Comparison of ENCODE assay signal across 8 mouse cellular contexts in genomic region chr4:106529375-106530112, GRCm38 (mm10). TPM values are rescaled to one million over a fixed set of nuclear protein-coding genes. Genes with fewer than 3 reads are reported as not detected.
DNase-seq lines count a peak whose midpoint lies in the region; ATAC-seq lines count a peak whose summit lies in the region.

No protein-coding gene starts in this region.

- peak; percentile 92 for ATAC-seq in intestine, embryonic 16.5 days

- H3K4me1 ChIP-seq in intestine, embryonic 16.5 days (ENCODE audit: control insufficient read depth, insufficient read depth, low read length), result 0 out of 2 replicates have a peak, but pooled peaks cover 3% of the 10 kb centered on the region
- peaks cover 10% of the 10 kb centered on the region for H3K4me1 ChIP-seq in midbrain, embryonic 10.5 days

- H3K27me3 ChIP-seq in intestine, embryonic 16.5 days (replicated peaks; ENCODE audit: control insufficient read depth, insufficient read depth, low read length), result no peaks in the 10 kb centered on the region
- H3K27me3 ChIP-seq in midbrain, embryonic 10.5 days (ENCODE audit: low read depth, poor library complexity, severe bottlenecking), result no peaks in the 10 kb centered on the region

- WGBS in intestine, embryonic 16.5 days, result 17% methylated on average over 17 of the region's 17 CpGs
- 23% methylated on average over 17 of the region's 17 CpGs for WGBS in midbrain, embryonic 10.5 days

- DNase-seq in adrenal gland, postnatal 10 days, result peak; percentile 93
- peak; percentile 88 for DNase-seq in embryo, embryonic 9.5 days (ENCODE audit: extremely low spot score)
- DNase-seq in gastrocnemius, postnatal 4 days (ENCODE audit: low spot score in 2 of 2), result peak; percentile 86 to 90
- peak; percentile 90 to 94 for DNase-seq in left cerebral cortex, postnatal 25 days (ENCODE audit: low spot score in 2 of 2)
- DNase-seq in midbrain, embryonic 10.5 days (ENCODE audit: low spot score), result peak; percentile 87
- DNase-seq in right cerebral cortex, postnatal 36 days (ENCODE audit: low spot score in 2 of 2), result peak; percentile 83 to 85
- peak; percentile 84 to 87 for DNase-seq in urinary bladder, postnatal 4 days (ENCODE audit: low spot score in 2 of 2)

- peak overlapping the region; percentile 27; the same call in 1 of the 2 replicates for H3K9ac ChIP-seq in intestine, embryonic 16.5 days (ENCODE audit: low read depth, low read length)

- H3K27ac ChIP-seq in intestine, embryonic 16.5 days (ENCODE audit: low read length), result no peak overlapping the region
- peak overlapping the region; percentile 60 for H3K27ac ChIP-seq in midbrain, embryonic 10.5 days (replicated peaks)

- no peaks in the 10 kb centered on the region for H3K36me3 ChIP-seq in intestine, embryonic 16.5 days (ENCODE audit: control insufficient read depth, insufficient read depth, low read length)
- no peaks in the 10 kb centered on the region for H3K36me3 ChIP-seq in midbrain, embryonic 10.5 days

- H3K4me2 ChIP-seq in intestine, embryonic 16.5 days (ENCODE audit: low read depth, low read length), result peak overlapping the region; percentile 50

- peak overlapping the region; percentile 21; the same call in 1 of the 2 replicates for H3K4me3 ChIP-seq in intestine, embryonic 16.5 days (ENCODE audit: low read length)
- H3K4me3 ChIP-seq in midbrain, embryonic 10.5 days, result peak overlapping the region; percentile 27; the same call in 1 of the 2 replicates

- H3K9me3 ChIP-seq in intestine, embryonic 16.5 days (ENCODE audit: control insufficient read depth, low read length), result no peaks in the 10 kb centered on the region
- H3K9me3 ChIP-seq in midbrain, embryonic 10.5 days (replicated peaks), result no peaks in the 10 kb centered on the region

- intact Hi-C loops in left cerebral cortex, postnatal 25 days (cut with DNase I), result loop anchor here (1.0 kb wide), 1 partner anchor 55 kb away; no protein-coding TSS in a partner anchor

RNA-seq across cellular contexts. Expression of gene Dhcr24, which starts 31.3 kb away (rescaled TPM):
- total RNA-seq in adrenal gland, postnatal 10 days (2021), result 10 to 100 TPM; 54.2 to 88.2 TPM
- total RNA-seq in gastrocnemius, postnatal 4 days (2021), result 10 to 100 TPM; 36.0 to 45.6 TPM
- 5.5 and 6.4 TPM in 2 replicates for polyA plus RNA-seq in intestine, embryonic 16.5 days (2015; fragmentation: Nextera tagmentation; extraction: Ambion mirVana)
- total RNA-seq in left cerebral cortex, postnatal 25 days (2021), result 10 to 100 TPM; 89.9 to 93.5 TPM
- 11.0 and 11.9 TPM in 2 replicates for polyA plus RNA-seq in midbrain, embryonic 10.5 days (2016; fragmentation: Nextera tagmentation; extraction: Ambion mirVana)

RNA-seq across cellular contexts. Expression of gene Bsnd, which starts 37.5 kb away (rescaled TPM):
- not detected for total RNA-seq in adrenal gland, postnatal 10 days (2021)
- under 1 TPM; 0.18 to 0.25 TPM for total RNA-seq in gastrocnemius, postnatal 4 days (2021)
- not detected in 2 replicates for polyA plus RNA-seq in intestine, embryonic 16.5 days (2015; fragmentation: Nextera tagmentation; extraction: Ambion mirVana)
- not detected for total RNA-seq in left cerebral cortex, postnatal 25 days (2021)
- not detected in 2 replicates for polyA plus RNA-seq in midbrain, embryonic 10.5 days (2016; fragmentation: Nextera tagmentation; extraction: Ambion mirVana)
